9 mouse cellular contexts compared by ENCODE assay signal in the genomic region with DNA sequence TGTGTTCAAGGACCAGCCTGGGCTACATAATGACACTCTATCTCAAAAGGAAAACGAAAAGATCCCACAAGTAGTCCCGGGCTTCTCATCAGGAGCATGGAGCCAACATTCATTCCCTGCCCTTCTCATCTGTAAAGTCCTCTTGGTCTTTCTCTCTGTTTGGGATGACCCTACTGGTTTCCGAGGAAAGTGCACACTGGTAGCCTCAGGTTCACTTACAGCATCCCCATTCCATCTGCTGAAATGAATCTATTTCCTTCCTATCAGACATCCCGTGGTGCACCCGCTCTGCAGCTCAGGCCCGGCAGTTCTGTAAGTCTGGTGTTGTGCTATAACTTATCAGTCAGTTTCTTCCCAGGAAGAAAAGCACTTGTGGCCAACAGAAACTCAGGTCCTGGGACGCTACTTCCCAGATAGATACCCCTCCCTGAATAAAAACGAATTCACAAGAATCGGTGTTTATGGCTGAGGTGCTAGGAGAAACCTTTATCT. TPM values are rescaled to one million over a fixed set of nuclear protein-coding genes. Genes with fewer than 3 reads are reported as not detected.
DNase-seq lines count a peak whose midpoint lies in the region; ATAC-seq and TF ChIP-seq lines count a peak whose summit lies in the region.
"Had no signal": no experiment of that assay in that cellular context is flagged by ENCODE, and none has a peak within 500 bp of the region (broad histone marks: within the 10 kb centered on the region; RNA-seq: fewer than 3 reads in every experiment).

No protein-coding gene starts in this region.

- no peak for TF ChIP-seq CTCF in bone marrow macrophage, adult 2 months (IDR thresholded peaks at IDR 0.05; ENCODE audit: low read depth, low read length)

- peak overlapping the region; percentile 73 for H3K4me2 ChIP-seq in hindbrain, embryonic 15.5 days
- peak overlapping the region; percentile 86 for H3K4me2 ChIP-seq in midbrain, embryonic 16.5 days (ENCODE audit: low read length)

- no peak for TF ChIP-seq POLR2A in bone marrow macrophage, adult 2 months (IDR thresholded peaks at IDR 0.05; ENCODE audit: borderline replicate concordance, low read depth, low read length)

- peak overlapping the region; percentile 99 for H3K9ac ChIP-seq in hindbrain, embryonic 15.5 days
- H3K9ac ChIP-seq in midbrain, embryonic 16.5 days (ENCODE audit: low read depth, low read length), result peak overlapping the region; percentile 18; the same call in 1 of the 2 replicates

- no peaks in the 10 kb centered on the region for H3K36me3 ChIP-seq in hindbrain, embryonic 15.5 days
- no peaks in the 10 kb centered on the region for H3K36me3 ChIP-seq in midbrain, embryonic 16.5 days (ENCODE audit: control insufficient read depth, insufficient read depth, low read length)

- H3K27ac ChIP-seq in bone marrow macrophage, adult 2 months (ENCODE audit: insufficient read depth, low read depth, low read length), result no peak overlapping the region
- no peak overlapping the region; the same call in 1 of the 2 replicates for H3K27ac ChIP-seq in hindbrain, embryonic 15.5 days (replicated peaks)
- no peak overlapping the region for H3K27ac ChIP-seq in midbrain, embryonic 16.5 days (ENCODE audit: low read length)

- intact Hi-C loops in heart, postnatal 14 days (cut with DNase I), result no loop called here

- DNase-seq in heart, adult 11 months, result peak; percentile 91
- DNase-seq in heart, postnatal 14 days, result no peak
- no peak for DNase-seq in natural killer cell, adult 2 months (ENCODE audit: low spot score in 2 of 2)
- DNase-seq in layer of hippocampus, adult 9-10 months (ENCODE audit: low spot score), result no peak

- ATAC-seq in hindbrain, embryonic 15.5 days (ENCODE audit: low FRiP score, low read depth), result no peak
- no peak for ATAC-seq in midbrain, embryonic 16.5 days
- no peak for ATAC-seq in erythroid progenitor cell, adult 5-6 weeks (replicated peaks; ENCODE audit: low FRiP score, poor library complexity, severe bottlenecking)

- peak overlapping the region; percentile 91 for H3K4me3 ChIP-seq in bone marrow macrophage, adult 2 months (ENCODE audit: insufficient read depth, low read length)
- H3K4me3 ChIP-seq in hindbrain, embryonic 15.5 days, result peak overlapping the region; percentile 98
- peak overlapping the region; percentile 93 for H3K4me3 ChIP-seq in midbrain, embryonic 16.5 days (ENCODE audit: low read depth, low read length)

- H3K9me3 ChIP-seq in hindbrain, embryonic 15.5 days, result no peaks in the 10 kb centered on the region
- no peaks in the 10 kb centered on the region for H3K9me3 ChIP-seq in midbrain, embryonic 16.5 days (replicated peaks; ENCODE audit: control insufficient read depth, low read length, poor library complexity, severe bottlenecking)

- WGBS in hindbrain, embryonic 15.5 days, result 71% methylated on average over 9 of the region's 9 CpGs
- 75% methylated on average over 9 of the region's 9 CpGs for WGBS in midbrain, embryonic 16.5 days

- H3K27me3 ChIP-seq in hindbrain, embryonic 15.5 days, result no peaks in the 10 kb centered on the region
- H3K27me3 ChIP-seq in midbrain, embryonic 16.5 days (ENCODE audit: control insufficient read depth, insufficient read depth, low read depth, low read length), result no peaks in the 10 kb centered on the region

- H3K4me1 ChIP-seq in bone marrow macrophage, adult 2 months (ENCODE audit: control insufficient read depth, insufficient read depth, low read length), result peaks cover 45% of the 10 kb centered on the region
- H3K4me1 ChIP-seq in hindbrain, embryonic 15.5 days (replicated peaks), result peaks cover 43% of the 10 kb centered on the region
- peaks cover 31% of the 10 kb centered on the region for H3K4me1 ChIP-seq in midbrain, embryonic 16.5 days (ENCODE audit: control insufficient read depth, insufficient read depth, low read length)

RNA-seq across cellular contexts. Expression of a gene that starts 3.2 kb away (rescaled TPM):
- 10 to 100 TPM; 71.5 to 72.9 TPM for total RNA-seq in heart, postnatal 14 days (2021)
- polyA plus RNA-seq in bone marrow macrophage, adult 2 months (2012; ENCODE audit: insufficient read depth, insufficient read length, missing spikeins), result 93.7 and 98.6 TPM in 2 replicates
- 20.3 and 21.4 TPM in 2 replicates for polyA plus RNA-seq in hindbrain, embryonic 15.5 days (2015; fragmentation: Nextera tagmentation; extraction: Ambion mirVana)
- 26.7 and 27.8 TPM in 2 replicates for polyA plus RNA-seq in midbrain, embryonic 16.5 days (2015; fragmentation: Nextera tagmentation; extraction: Ambion mirVana)
- total RNA-seq in erythroid progenitor cell, adult 5-6 weeks (2015; ENCODE audit: low replicate concordance), result 5.9 and 11.2 TPM in 2 replicates
- 9.8 and 13.3 TPM in 2 replicates for total RNA-seq in erythroid progenitor cell, adult 5-6 weeks (2017; ENCODE audit: low replicate concordance)

RNA-seq across cellular contexts. Expression of a gene that starts 51.5 kb away (rescaled TPM):
- total RNA-seq in heart, postnatal 14 days (2021), result not detected
- not detected in 2 replicates for polyA plus RNA-seq in bone marrow macrophage, adult 2 months (2012; ENCODE audit: insufficient read depth, insufficient read length, missing spikeins)
- polyA plus RNA-seq in hindbrain, embryonic 15.5 days (2015; fragmentation: Nextera tagmentation; extraction: Ambion mirVana), result 0.90 and 1.7 TPM in 2 replicates
- 1.3 and 2.1 TPM in 2 replicates for polyA plus RNA-seq in midbrain, embryonic 16.5 days (2015; fragmentation: Nextera tagmentation; extraction: Ambion mirVana)
- not detected in 2 replicates for total RNA-seq in erythroid progenitor cell, adult 5-6 weeks (2015; ENCODE audit: low replicate concordance)
- total RNA-seq in erythroid progenitor cell, adult 5-6 weeks (2017; ENCODE audit: low replicate concordance), result not detected in 2 replicates
- polyA plus RNA-seq: C2C12 had no signal
